Mouse (Mus musculus) limb, embryonic 11.5 days (tissue): Measurements from ENCODE around the gene Rbfox1. TPM values are rescaled to one million over a fixed set of nuclear protein-coding genes. Genes with fewer than 3 reads are reported as not detected.

Experiments
- ATAC-seq: fragments of 200-750 bp; cut with Nextera tagmentation; 2 replicates; pipeline ENCODE4 v1.8.0; 2017; ENCODE audit warnings: low read depth; ENCODE audit not compliant: insufficient number of reproducible peaks, low FRiP score, low TSS enrichment
- DNase-seq: peaks from one replicate; pipeline ENCODE4 v3.0.0-alpha.2; 2015; ENCODE audit warnings: low spot score
- H3K27ac ChIP-seq: fragments of 300-500 bp; sonication (generic); replicated peaks from 2 replicates; pipeline ENCODE4 v1.5.1; 2014; ENCODE audit warnings: low read depth, mild to moderate bottlenecking, low read length
- H3K27me3 ChIP-seq: fragments of 300-500 bp; sonication (generic); 2 replicates; pipeline ENCODE4 v1.6.1; 2014; ENCODE audit warnings: mild to moderate bottlenecking, low read length, mixed read lengths; ENCODE audit not compliant: control insufficient read depth, insufficient read depth
- H3K36me3 ChIP-seq: fragments of 300-500 bp; sonication (generic); 2 replicates; pipeline ENCODE4 v1.6.1; 2014; ENCODE audit warnings: mild to moderate bottlenecking, low read length, moderate library complexity, mixed read lengths; ENCODE audit not compliant: control insufficient read depth, insufficient read depth
- H3K4me1 ChIP-seq: fragments of 300-500 bp; sonication (generic); 2 replicates; pipeline ENCODE4 v1.6.1; 2014; ENCODE audit warnings: low read length, mixed read lengths; ENCODE audit not compliant: control insufficient read depth, insufficient read depth
- H3K4me2 ChIP-seq: fragments of 300-500 bp; sonication (generic); 2 replicates; pipeline ENCODE4 v1.6.1; 2014; ENCODE audit warnings: low read depth, mild to moderate bottlenecking, moderate library complexity; ENCODE audit not compliant: severe bottlenecking
- H3K4me3 ChIP-seq: fragments of 300-500 bp; sonication (generic); 2 replicates; pipeline ENCODE4 v1.5.1; 2014; ENCODE audit warnings: low read depth, low read length
- H3K9ac ChIP-seq: fragments of 300-500 bp; sonication (generic); 2 replicates; pipeline ENCODE4 v1.6.1; 2014; ENCODE audit warnings: mild to moderate bottlenecking, low read length
- H3K9me3 ChIP-seq: fragments of 300-500 bp; sonication (generic); 2 replicates; pipeline ENCODE4 v1.6.1; 2016; ENCODE audit warnings: low read length; ENCODE audit not compliant: control insufficient read depth
- WGBS: fragments of 180-500 bp; shearing (Covaris S2); extraction: QIAGEN DNeasy Blood & Tissue Kit; methylation state at CpG from one replicate; pipeline ENCODE4 v1.1.7; 2014; 5-methylcytosine and 5-hydroxymethylcytosine counted together
- polyA plus RNA-seq: library from polyadenylated mRNA; unstranded; fragments of >200 nt; fragmentation: Nextera tagmentation; extraction: Ambion mirVana; gene quantifications from 2 replicates; pipeline ENCODE4 v1.2.1, GENCODE M21; 2014

The Rbfox1 gene
- polyA plus RNA-seq, 1 experiment from 2014 or later, result 0.81 TPM

DNA sequence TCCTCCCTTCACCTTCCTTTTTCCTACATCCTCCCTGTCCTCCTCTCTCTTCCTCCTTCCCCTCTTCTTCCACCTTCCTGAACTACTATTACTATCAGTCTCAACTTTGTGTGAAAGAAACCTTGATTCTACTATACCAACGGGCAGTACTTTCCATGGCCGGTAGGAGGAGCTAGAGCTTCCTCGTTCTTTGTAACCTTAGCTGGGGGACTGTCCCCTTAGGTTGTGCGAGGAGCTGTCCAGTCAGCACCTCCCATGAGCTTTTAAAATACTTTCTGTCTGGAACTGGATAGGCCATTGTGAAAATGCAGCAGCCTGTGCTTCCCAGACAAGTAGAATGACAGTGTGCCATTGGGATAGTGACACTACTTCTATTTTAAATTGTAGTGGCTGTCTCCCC, 3.3 kb upstream of the Rbfox1 start:
- H3K4me3 ChIP-seq, result no peak overlapping the region
- no peaks in the 10 kb centered on the region for H3K9me3 ChIP-seq
- H3K27me3 ChIP-seq, result peaks cover 30% of the 10 kb centered on the region
- no peaks in the 10 kb centered on the region for H3K4me1 ChIP-seq
- no peak overlapping the region for H3K9ac ChIP-seq
- ATAC-seq, result no peak
- H3K27ac ChIP-seq, result no peak overlapping the region
- no peaks in the 10 kb centered on the region for H3K36me3 ChIP-seq
- WGBS, result 0% methylated on average over 4 of the region's 4 CpGs
- DNase-seq, result peak; percentile 93
- H3K4me2 ChIP-seq, result no peak overlapping the region

DNA sequence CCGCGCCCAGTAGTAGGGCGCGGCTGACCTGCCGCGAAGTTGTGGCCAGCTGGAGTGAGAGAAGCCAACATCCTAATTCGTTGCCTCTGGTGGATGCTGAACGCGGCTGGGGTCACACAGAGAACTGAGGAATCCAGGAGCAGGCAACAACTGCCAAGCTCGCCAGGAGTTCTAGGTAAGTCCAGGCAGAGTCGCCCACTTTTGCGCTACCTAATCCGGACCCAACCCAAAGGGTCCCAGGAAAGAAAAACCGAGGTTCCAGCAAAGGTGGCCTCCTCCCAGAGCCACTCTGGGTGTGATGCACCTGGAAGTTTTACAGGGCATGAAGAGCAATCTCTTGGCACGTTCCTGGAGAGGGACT, 515 bp downstream of the Rbfox1 start:
- no peak overlapping the region for H3K4me3 ChIP-seq
- ATAC-seq, result no peak
- H3K9me3 ChIP-seq, result no peaks in the 10 kb centered on the region
- no peaks in the 10 kb centered on the region for H3K4me1 ChIP-seq
- no peak overlapping the region for H3K27ac ChIP-seq
- no peak for DNase-seq
- peak overlapping the region; percentile 33; the same call in 1 of the 2 replicates for H3K4me2 ChIP-seq
- H3K36me3 ChIP-seq, result no peaks in the 10 kb centered on the region
- peaks cover 30% of the 10 kb centered on the region for H3K27me3 ChIP-seq
- H3K9ac ChIP-seq, result no peak overlapping the region
- WGBS, result 6% methylated on average over 15 of the region's 15 CpGs

DNA sequence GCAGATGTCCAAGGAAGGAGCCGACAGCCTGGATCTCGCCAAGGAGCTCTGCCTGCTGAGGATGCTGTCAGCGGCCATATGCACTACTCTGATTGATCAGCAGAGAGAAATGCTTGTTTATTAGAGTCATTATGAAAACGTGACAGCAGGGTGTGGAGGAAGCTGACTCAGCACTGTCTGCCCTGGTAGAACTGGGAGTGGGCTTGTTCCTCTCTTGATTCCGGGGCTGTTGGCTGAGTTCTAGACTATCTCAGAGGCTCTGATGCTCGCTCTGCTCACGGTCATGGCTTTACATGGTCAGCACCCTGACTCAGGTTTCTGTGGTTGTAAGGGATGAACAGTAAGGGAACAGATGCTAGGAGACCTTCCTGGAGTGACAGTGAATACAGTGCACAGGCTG, 10.4 kb downstream of the Rbfox1 start:
- WGBS, result 67% methylated on average over 7 of the region's 7 CpGs
- DNase-seq, result no peak
- no peak for ATAC-seq

DNA sequence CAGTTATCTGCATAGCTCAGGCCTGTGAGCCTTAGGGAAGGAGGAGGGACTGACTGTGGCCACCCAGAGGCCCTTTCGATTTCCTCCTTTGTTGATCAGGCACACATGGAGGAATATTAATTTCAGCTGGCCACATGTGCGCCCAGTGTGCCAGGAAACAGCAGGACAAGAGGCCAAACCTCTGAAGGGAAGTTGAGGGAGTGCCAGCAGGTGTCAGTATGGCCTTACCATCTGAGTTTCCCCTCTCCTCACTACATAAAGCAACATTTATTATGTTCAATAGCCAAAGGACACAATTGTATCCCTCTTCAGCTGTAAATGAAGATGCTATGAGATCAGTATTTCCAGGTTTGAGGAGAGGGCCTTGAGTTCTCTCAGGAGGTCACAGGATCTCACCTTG, 13.2 kb downstream of the Rbfox1 start:
- 35% methylated on average over 2 of the region's 2 CpGs for WGBS
- Histone ChIP-seq H3K4me3 (no peak overlapping the region), H3K9ac (no peak overlapping the region), H3K4me2 (no peak overlapping the region), H3K27me3 (no peaks in the 10 kb centered on the region), H3K9me3 (no peaks in the 10 kb centered on the region), H3K36me3 (no peaks in the 10 kb centered on the region), H3K4me1 (no peaks in the 10 kb centered on the region), H3K27ac (no peak overlapping the region)
- ATAC-seq, result no peak
- no peak for DNase-seq

More for the DNA sequence above, 10.4 kb downstream of the Rbfox1 start:
- no peaks in the 10 kb centered on the region for H3K9me3 ChIP-seq
- no peak overlapping the region for H3K27ac ChIP-seq
- no peaks in the 10 kb centered on the region for H3K4me1 ChIP-seq
- no peaks in the 10 kb centered on the region for H3K27me3 ChIP-seq
- no peaks in the 10 kb centered on the region for H3K36me3 ChIP-seq
- no peak overlapping the region for H3K4me3 ChIP-seq
- no peak overlapping the region for H3K9ac ChIP-seq
- no peak overlapping the region for H3K4me2 ChIP-seq

DNA sequence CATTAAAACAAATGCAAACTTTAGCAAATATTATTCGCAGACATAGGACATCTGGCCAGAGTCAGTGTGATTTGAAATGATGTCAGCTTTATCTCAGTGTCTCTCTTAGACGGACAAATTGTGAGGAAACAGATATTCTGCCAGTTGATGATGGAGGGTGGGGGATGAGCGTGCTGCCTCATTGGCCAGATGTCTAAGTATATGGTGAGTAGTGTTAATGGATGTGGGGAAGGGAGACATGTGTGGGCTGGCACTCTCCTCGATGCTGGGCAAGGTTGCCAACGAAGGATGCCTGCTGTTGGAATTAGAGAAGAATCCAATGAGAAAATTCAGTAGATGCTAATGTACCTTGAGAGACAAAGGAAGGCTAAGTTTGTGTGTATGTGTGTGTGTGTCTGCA, 25.6 kb downstream of the Rbfox1 start:
- H3K4me3 ChIP-seq, result no peak overlapping the region
- DNase-seq, result no peak
- H3K27me3 ChIP-seq, result no peaks in the 10 kb centered on the region
- H3K27ac ChIP-seq, result no peak overlapping the region
- H3K4me2 ChIP-seq, result no peak overlapping the region
- no peaks in the 10 kb centered on the region for H3K9me3 ChIP-seq
- H3K9ac ChIP-seq, result no peak overlapping the region
- WGBS, result 84% methylated on average over 5 of the region's 5 CpGs
- H3K36me3 ChIP-seq, result no peaks in the 10 kb centered on the region
- no peaks in the 10 kb centered on the region for H3K4me1 ChIP-seq
- no peak for ATAC-seq

DNA sequence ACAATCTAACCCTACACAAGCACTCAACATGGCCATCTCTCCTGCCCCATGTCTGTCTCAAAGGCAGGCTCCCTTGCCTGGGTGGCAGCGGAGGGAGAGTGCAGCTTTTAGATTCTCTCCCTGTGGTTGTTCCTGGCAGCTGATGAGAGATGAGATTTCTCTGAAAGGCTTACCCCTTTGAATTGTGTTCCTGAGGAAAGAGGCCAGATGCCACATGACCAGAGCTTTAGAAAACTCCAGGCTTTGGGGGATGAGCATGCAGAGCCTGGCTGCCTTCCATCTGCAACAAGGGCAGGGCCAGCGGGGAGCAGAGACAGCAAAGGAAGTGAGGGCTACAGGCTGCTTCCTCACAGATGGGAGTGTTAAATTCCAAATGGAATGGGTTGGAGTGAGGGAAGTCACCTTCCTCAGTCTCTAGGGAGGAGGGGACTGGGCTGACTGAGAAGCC, 26.7 kb downstream of the Rbfox1 start:
- Histone ChIP-seq H3K36me3 (no peaks in the 10 kb centered on the region), H3K27me3 (no peaks in the 10 kb centered on the region), H3K9ac (no peak overlapping the region), H3K9me3 (no peaks in the 10 kb centered on the region), H3K4me2 (no peak overlapping the region), H3K4me3 (no peak overlapping the region), H3K27ac (no peak overlapping the region), H3K4me1 (no peaks in the 10 kb centered on the region)
- DNase-seq (no peak), ATAC-seq (no peak)
- 41% methylated on average over 2 of the region's 2 CpGs for WGBS

DNA sequence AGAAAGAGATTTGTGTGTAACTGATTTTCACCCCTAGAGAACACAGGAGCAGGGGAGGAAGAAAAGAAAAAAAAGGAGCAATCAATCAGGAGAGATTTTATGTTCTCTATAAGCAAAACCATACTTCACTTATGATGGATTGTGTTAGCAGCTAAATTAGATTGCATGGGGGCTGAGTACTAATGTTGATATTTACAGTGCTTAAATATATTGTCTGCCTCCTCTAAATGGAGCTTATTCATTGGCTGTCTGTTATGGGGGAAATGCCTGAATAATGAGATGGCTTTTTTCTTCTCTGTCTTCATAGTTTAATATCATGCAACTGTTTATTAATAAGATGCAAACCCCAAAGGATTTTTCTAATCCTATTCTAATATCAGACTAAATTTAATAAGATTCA, 32.8 kb downstream of the Rbfox1 start:
- H3K4me3 ChIP-seq, result no peak overlapping the region
- no peak overlapping the region for H3K27ac ChIP-seq
- no peaks in the 10 kb centered on the region for H3K27me3 ChIP-seq
- DNase-seq, result no peak
- no peak overlapping the region for H3K9ac ChIP-seq
- H3K9me3 ChIP-seq, result no peaks in the 10 kb centered on the region
- ATAC-seq, result no peak
- no peaks in the 10 kb centered on the region for H3K4me1 ChIP-seq
- no peak overlapping the region for H3K4me2 ChIP-seq
- H3K36me3 ChIP-seq, result no peaks in the 10 kb centered on the region

DNA sequence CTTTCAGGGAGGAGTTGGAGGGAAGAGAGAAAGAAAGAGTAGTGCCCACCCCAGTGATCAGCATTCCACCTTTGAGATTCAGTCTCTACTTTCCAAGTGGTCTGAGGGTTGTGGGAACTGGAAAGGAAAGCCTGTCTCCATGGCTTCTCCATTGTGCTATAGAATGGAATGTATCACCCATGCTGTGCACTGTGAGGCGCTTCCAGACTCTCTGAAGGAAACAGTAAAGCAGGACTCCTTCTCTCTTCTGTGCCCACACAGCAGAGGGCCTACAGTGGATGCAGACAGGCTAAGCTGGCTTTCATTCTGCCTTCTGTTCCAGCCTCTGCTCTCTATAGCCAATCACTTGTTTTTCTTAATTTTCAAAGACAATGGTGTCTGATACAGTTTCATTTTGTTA, 41.8 kb downstream of the Rbfox1 start:
- Histone ChIP-seq H3K4me1 (no peaks in the 10 kb centered on the region), H3K27ac (no peak overlapping the region), H3K4me2 (no peak overlapping the region), H3K9ac (no peak overlapping the region), H3K27me3 (no peaks in the 10 kb centered on the region), H3K4me3 (no peak overlapping the region), H3K36me3 (no peaks in the 10 kb centered on the region), H3K9me3 (no peaks in the 10 kb centered on the region)
- DNase-seq (no peak), ATAC-seq (no peak)
- WGBS, result 30% methylated on average over 1 of the region's 1 CpGs

DNA sequence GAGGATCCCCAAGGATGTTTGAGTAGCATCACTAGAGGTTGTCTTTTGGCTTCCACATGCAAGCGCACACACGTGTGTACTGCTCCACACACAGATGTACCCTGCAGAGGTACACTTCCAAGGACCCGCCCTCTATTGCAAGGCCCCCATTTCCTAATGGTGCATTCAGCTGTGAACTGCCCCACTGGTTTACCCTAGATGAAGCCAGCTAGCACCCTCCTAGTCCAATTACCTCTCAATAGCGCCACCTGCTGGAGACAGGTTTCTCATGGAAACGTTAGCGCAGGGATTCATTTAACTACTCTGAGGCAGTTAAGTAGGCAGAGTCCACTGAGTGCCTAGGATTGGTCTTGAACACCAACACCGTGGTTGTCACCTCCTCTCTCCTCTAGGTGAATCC, 46.5 kb downstream of the Rbfox1 start:
- ATAC-seq, result 0 out of 2 replicates have a peak, but pooled peaks have one; percentile 26

More for the DNA sequence above, 46.5 kb downstream of the Rbfox1 start:
- Histone ChIP-seq H3K4me1 (no peaks in the 10 kb centered on the region), H3K27ac (no peak overlapping the region), H3K27me3 (no peaks in the 10 kb centered on the region), H3K4me2 (no peak overlapping the region), H3K9me3 (no peaks in the 10 kb centered on the region), H3K4me3 (no peak overlapping the region), H3K36me3 (no peaks in the 10 kb centered on the region), H3K9ac (no peak overlapping the region)
- DNase-seq, result peak; percentile 83
- WGBS, result 27% methylated on average over 7 of the region's 7 CpGs
